In the genomic region with DNA sequence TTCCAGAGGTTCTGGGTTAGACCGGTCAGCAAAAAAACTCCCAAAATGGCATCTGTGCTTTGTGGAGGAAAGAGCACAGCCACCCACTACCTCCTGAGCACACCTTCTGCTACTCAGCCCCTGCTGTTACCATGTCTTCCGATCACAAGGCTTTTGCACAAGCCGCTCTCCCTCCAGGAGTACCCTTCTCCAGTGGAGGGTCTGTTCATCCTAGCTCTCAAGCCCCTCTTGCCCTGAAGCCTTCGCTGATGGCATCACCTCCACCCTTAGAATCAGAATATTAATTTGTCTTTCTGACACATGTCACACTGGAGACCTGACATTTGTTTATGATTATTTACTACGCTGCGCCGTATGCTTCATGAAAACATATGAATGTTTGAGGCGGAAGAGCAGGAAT, we compare ENCODE assay signal across 8 mouse cellular contexts. TPM values are rescaled to one million over a fixed set of nuclear protein-coding genes. Genes with fewer than 3 reads are reported as not detected.
DNase-seq lines count a peak whose midpoint lies in the region; ATAC-seq lines count a peak whose summit lies in the region.

No protein-coding gene starts in this region.

- H3K27me3 ChIP-seq in megakaryocyte, embryonic 14.5 days (replicated peaks): peaks cover 65% of the 10 kb centered on the region
- H3K27me3 ChIP-seq in liver, embryonic 11.5 days (replicated peaks; ENCODE audit: control insufficient read depth, insufficient read depth, low read length): peaks cover 42% of the 10 kb centered on the region
- 0 out of 2 replicates have a peak, but pooled peaks cover 7% of the 10 kb centered on the region for H3K27me3 ChIP-seq in stomach, embryonic 15.5 days (replicated peaks)

- H3K9me3 ChIP-seq in megakaryocyte, embryonic 14.5 days: no peaks in the 10 kb centered on the region
- H3K9me3 ChIP-seq in liver, embryonic 11.5 days (ENCODE audit: control insufficient read depth, low read length): no peaks in the 10 kb centered on the region
- no peaks in the 10 kb centered on the region for H3K9me3 ChIP-seq in stomach, embryonic 15.5 days

- H3K4me3 ChIP-seq in megakaryocyte, embryonic 14.5 days (replicated peaks): peak overlapping the region; percentile 94
- H3K4me3 ChIP-seq in liver, embryonic 11.5 days (ENCODE audit: low read depth, low read length): peak overlapping the region; percentile 67
- H3K4me3 ChIP-seq in stomach, embryonic 15.5 days (replicated peaks): peak overlapping the region; percentile 83

- DNase-seq in embryo, embryonic 11 days: peak; percentile 8
- no peak for DNase-seq in embryo, embryonic 9.5 days (ENCODE audit: extremely low spot score)
- DNase-seq in liver, embryonic 11.5 days (ENCODE audit: low spot score): no peak
- DNase-seq in right cerebral cortex, postnatal 14 days: no peak
- DNase-seq in Muller cell, postnatal 12 days (ENCODE audit: inconsistent ontology term): no peak

- peak overlapping the region; percentile 47 for H3K9ac ChIP-seq in liver, embryonic 11.5 days (ENCODE audit: low read depth, low read length)
- peak overlapping the region; percentile 85; the same call in 1 of the 2 replicates for H3K9ac ChIP-seq in stomach, embryonic 15.5 days

- no peaks in the 10 kb centered on the region for H3K36me3 ChIP-seq in megakaryocyte, embryonic 14.5 days (replicated peaks; ENCODE audit: low read length)
- H3K36me3 ChIP-seq in liver, embryonic 11.5 days (ENCODE audit: control insufficient read depth, insufficient read depth, low read length): no peaks in the 10 kb centered on the region
- no peaks in the 10 kb centered on the region for H3K36me3 ChIP-seq in stomach, embryonic 15.5 days

- H3K27ac ChIP-seq in liver, embryonic 11.5 days (ENCODE audit: low read depth, low read length): no peak overlapping the region
- peak overlapping the region; percentile 94 for H3K27ac ChIP-seq in stomach, embryonic 15.5 days

- peaks cover 40% of the 10 kb centered on the region for H3K4me1 ChIP-seq in megakaryocyte, embryonic 14.5 days
- peaks cover 8% of the 10 kb centered on the region for H3K4me1 ChIP-seq in liver, embryonic 11.5 days (replicated peaks; ENCODE audit: control insufficient read depth, insufficient read depth, low read length)
- H3K4me1 ChIP-seq in stomach, embryonic 15.5 days: peaks cover 18% of the 10 kb centered on the region

- peak overlapping the region; percentile 95 for H3K4me2 ChIP-seq in liver, embryonic 11.5 days
- H3K4me2 ChIP-seq in stomach, embryonic 15.5 days: peak overlapping the region; percentile 88

- WGBS in liver, embryonic 11.5 days: 31% methylated on average over 8 of the region's 8 CpGs
- WGBS in stomach, embryonic 15.5 days: 19% methylated on average over 8 of the region's 8 CpGs

- ATAC-seq in megakaryocyte, adult 5-6 weeks (ENCODE audit: poor library complexity, severe bottlenecking): no peak
- no peak for ATAC-seq in liver, embryonic 11.5 days (replicated peaks; ENCODE audit: low FRiP score)
- no peak for ATAC-seq in stomach, embryonic 15.5 days (ENCODE audit: insufficient read depth, low FRiP score, low read depth)

RNA-seq across cellular contexts. Expression of a gene that starts 11.8 kb away (rescaled TPM):
- 2.1 and 8.3 TPM in 2 replicates for polyA plus RNA-seq in megakaryocyte, embryonic 14.5 days (2012; ENCODE audit: insufficient read depth, low replicate concordance)
- total RNA-seq in megakaryocyte, adult 5-6 weeks (2015): 11.9 and 13.7 TPM in 2 replicates
- 13.3 and 13.7 TPM in 2 replicates for total RNA-seq in megakaryocyte, adult 5-6 weeks (2017)
- polyA plus RNA-seq in liver, embryonic 11.5 days (2014; fragmentation: Nextera tagmentation; extraction: Ambion mirVana): 60.9 and 61.4 TPM in 2 replicates
- 34.9 and 39.8 TPM in 2 replicates for polyA plus RNA-seq in stomach, embryonic 15.5 days (2015; fragmentation: Nextera tagmentation; extraction: Ambion mirVana)

RNA-seq across cellular contexts. Expression of a gene that starts 18.1 kb away (rescaled TPM):
- polyA plus RNA-seq in megakaryocyte, embryonic 14.5 days (2012; ENCODE audit: insufficient read depth, low replicate concordance): 0.06 and 0.41 TPM in 2 replicates
- total RNA-seq in megakaryocyte, adult 5-6 weeks (2015): 0.05 and 0.27 TPM in 2 replicates
- total RNA-seq in megakaryocyte, adult 5-6 weeks (2017): not detected in 2 replicates
- 5.3 and 5.5 TPM in 2 replicates for polyA plus RNA-seq in liver, embryonic 11.5 days (2014; fragmentation: Nextera tagmentation; extraction: Ambion mirVana)
- polyA plus RNA-seq in stomach, embryonic 15.5 days (2015; fragmentation: Nextera tagmentation; extraction: Ambion mirVana): 0.63 and 1.5 TPM in 2 replicates

RNA-seq across cellular contexts. Expression of a gene that starts 26.8 kb away (rescaled TPM):
- 0.42 and 0.81 TPM in 2 replicates for polyA plus RNA-seq in megakaryocyte, embryonic 14.5 days (2012; ENCODE audit: insufficient read depth, low replicate concordance)
- total RNA-seq in megakaryocyte, adult 5-6 weeks (2015): 22.2 and 22.3 TPM in 2 replicates
- total RNA-seq in megakaryocyte, adult 5-6 weeks (2017): 33.9 and 34.3 TPM in 2 replicates
- polyA plus RNA-seq in liver, embryonic 11.5 days (2014; fragmentation: Nextera tagmentation; extraction: Ambion mirVana): 2.1 TPM in 2 replicates
- polyA plus RNA-seq in stomach, embryonic 15.5 days (2015; fragmentation: Nextera tagmentation; extraction: Ambion mirVana): 13.1 and 21.2 TPM in 2 replicates
